Mouse (Mus musculus) olfactory bulb, adult 2 months (tissue): ENCODE results near the gene Gabrb1.

Experiments
- CTCF ChIP-seq: fragments of 200-500 bp; IDR thresholded peaks from 2 replicates; pipeline ENCODE4 v1.5.1; 2012; ENCODE audit warnings: low read depth, mild to moderate bottlenecking, low read length, moderate library complexity; ENCODE audit not compliant: insufficient read depth
- POLR2A ChIP-seq: fragments of 200-500 bp; IDR thresholded peaks from 2 replicates; pipeline ENCODE4 v1.6.1; 2012; ENCODE audit warnings: mild to moderate bottlenecking, low read depth, low read length, moderate library complexity; ENCODE audit not compliant: insufficient read depth

DNA sequence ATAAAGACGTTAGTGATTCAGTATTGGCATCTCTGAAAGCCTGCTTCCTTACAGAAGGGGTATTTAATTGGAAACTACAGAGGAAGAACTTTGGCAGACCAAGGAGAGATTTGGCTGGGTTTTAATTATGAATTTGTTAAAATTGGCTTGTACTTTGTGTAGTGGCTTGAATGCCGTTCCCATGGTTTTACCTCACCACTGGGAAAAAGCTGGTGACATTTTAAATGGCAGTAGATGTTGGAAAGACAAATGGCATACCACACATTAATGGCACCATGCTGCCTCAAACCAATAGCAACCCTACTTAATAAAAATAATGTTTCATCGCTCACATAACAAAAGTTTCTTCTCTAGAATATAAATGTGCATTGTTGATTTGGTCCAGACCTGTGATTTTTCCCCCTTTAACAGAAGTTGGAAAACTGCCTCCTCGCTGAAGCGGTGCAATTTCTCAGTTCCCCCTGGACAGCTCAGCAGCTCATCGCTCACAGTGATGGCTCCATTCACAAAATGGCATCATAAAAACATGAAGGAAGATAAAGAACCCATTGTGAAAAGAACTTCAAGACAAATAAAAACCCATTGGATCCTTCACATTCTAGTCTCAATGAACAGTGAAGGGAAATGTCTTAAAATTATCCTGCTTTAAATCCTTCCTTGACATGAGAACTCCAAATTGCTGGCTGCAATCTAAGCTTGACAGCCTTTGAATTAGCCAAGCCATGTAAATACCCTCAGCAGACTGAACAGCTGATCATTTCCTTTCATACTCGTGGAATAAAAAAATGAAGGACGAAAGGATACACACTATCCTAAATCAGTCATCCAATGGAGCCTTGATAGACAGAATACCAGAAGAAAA is 75.2 kb downstream of the Gabrb1 start:
- TF ChIP-seq CTCF (no peak), POLR2A (no peak)
